Mouse (Mus musculus): ENCODE measurements around the gene Ackr3. TPM values are rescaled to one million over a fixed set of nuclear protein-coding genes. Genes with fewer than 3 reads are reported as not detected.

The Ackr3 gene
- polyA plus RNA-seq, 1 experiment from 2014 or later: 23.7 TPM

DNA sequence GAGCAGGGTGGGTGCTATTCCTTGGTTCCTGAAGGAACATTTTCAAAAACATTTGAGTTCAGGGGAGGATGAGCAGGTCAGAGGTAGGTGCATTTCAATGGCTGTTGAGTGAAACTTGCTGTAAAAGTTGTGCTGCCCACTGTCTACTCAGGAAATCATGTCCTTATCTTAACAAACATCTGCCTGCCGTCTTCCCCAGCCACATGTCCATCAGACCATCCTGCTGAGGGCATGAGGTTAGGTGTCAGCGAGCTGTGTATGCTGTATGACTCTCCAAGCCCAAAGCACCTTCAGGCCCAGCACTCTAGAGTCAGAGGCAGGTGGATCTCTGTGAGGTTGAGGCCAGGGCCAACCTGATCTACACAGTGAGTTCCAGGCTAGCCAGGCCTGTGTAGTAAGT lies 12.1 kb downstream of the Ackr3 start:
- no peak overlapping the region for H3K9ac ChIP-seq (replicated peaks)
- no peaks in the 10 kb centered on the region for H3K27me3 ChIP-seq
- no peak overlapping the region for H3K27ac ChIP-seq (replicated peaks)
- H3K4me1 ChIP-seq: peaks cover 20% of the 10 kb centered on the region
- no peaks in the 10 kb centered on the region for H3K9me3 ChIP-seq
- 0 out of 2 replicates have a peak, but pooled peaks cover 6% of the 10 kb centered on the region for H3K36me3 ChIP-seq
- WGBS: 78% methylated on average over 2 of the region's 2 CpGs
- H3K4me3 ChIP-seq: no peak overlapping the region
- ATAC-seq (replicated peaks): no peak
- no peak overlapping the region for H3K4me2 ChIP-seq (replicated peaks)

DNA sequence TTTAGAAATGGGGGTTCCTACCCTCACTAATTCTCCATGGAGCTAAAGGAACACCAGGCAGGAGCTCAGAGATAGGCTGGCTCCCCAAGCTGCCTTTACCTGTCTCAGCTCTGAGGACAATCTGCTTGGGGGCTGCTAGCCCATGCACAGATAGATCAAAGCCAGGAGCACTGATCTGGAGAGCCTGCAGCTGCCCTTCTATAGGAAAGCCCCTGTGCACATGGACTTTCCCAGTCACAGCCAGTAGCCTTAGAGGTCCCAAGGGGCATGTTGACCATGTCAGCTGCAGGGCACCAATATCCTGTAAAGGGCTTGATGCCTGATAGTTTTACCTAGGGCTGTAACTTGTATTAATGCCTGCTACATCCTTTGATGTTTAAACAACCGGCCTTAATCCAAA lies 12.6 kb downstream of the Ackr3 start:
- H3K27ac ChIP-seq (replicated peaks): no peak overlapping the region
- 0 out of 2 replicates have a peak, but pooled peaks cover 6% of the 10 kb centered on the region for H3K36me3 ChIP-seq
- H3K27me3 ChIP-seq: no peaks in the 10 kb centered on the region
- no peaks in the 10 kb centered on the region for H3K9me3 ChIP-seq
- WGBS: 61% methylated on average over 1 of the region's 1 CpGs
- no peak overlapping the region for H3K4me2 ChIP-seq (replicated peaks)
- no peak for ATAC-seq (replicated peaks)
- no peak overlapping the region for H3K9ac ChIP-seq (replicated peaks)
- no peak overlapping the region for H3K4me3 ChIP-seq
- peaks cover 24% of the 10 kb centered on the region for H3K4me1 ChIP-seq

DNA sequence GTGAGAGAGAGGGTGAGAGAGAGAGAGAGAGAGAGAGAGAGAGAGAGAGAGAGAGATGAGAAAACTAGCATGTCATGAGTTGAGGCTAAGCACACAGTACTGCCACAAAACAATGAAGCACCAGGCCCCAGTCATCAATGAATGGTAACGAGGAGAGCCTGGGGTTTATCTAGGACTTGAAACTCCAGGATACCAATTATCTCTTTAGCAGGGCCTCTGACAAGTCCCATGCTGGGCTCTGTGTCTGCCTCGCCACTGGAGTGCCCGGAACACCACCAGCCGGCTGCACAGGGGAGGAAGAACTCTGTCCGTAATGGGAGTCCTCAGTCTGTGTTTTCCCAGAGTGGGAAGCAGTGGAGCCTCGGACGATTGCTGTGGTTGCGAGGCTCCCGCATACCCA lies 16.5 kb downstream of the Ackr3 start:
- Histone ChIP-seq H3K9me3 (no peaks in the 10 kb centered on the region), H3K9ac (replicated peaks) (no peak overlapping the region), H3K27ac (replicated peaks) (peak overlapping the region; percentile 39; the same call in 1 of the 2 replicates), H3K4me3 (no peak overlapping the region), H3K27me3 (no peaks in the 10 kb centered on the region), H3K4me2 (replicated peaks) (no peak overlapping the region), H3K4me1 (peaks cover 32% of the 10 kb centered on the region), H3K36me3 (no peaks in the 10 kb centered on the region)
- ATAC-seq (replicated peaks): peak; percentile 22; the same call in 1 of the 2 replicates
- WGBS: 13% methylated on average over 9 of the region's 9 CpGs

DNA sequence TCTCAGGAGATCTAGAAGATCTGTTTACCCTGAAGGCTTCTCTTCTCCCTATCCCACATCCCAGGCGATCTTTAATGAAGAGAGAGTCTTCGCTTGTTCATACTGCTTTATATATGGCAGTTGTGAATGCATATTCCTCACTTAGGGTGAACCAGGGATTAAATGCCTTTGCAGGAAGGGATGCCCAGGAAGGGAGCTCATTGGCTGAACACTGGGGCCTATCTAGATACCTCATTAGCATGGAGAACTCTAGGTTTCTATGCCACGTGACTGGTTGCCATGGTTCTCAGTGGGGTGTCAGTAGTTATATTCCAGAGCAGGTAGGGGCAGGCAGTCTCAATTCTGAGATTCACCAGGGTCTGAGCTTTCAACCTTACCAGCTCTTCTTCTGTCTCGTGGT lies 17.1 kb downstream of the Ackr3 start:
- peaks cover 32% of the 10 kb centered on the region for H3K4me1 ChIP-seq
- H3K4me3 ChIP-seq: no peak overlapping the region
- H3K27ac ChIP-seq (replicated peaks): peak overlapping the region; percentile 39; the same call in 1 of the 2 replicates
- no peak overlapping the region for H3K4me2 ChIP-seq (replicated peaks)
- 0 out of 2 replicates have a peak, but pooled peaks have one; percentile 6 for ATAC-seq (replicated peaks)
- H3K36me3 ChIP-seq: no peaks in the 10 kb centered on the region
- 66% methylated on average over 4 of the region's 4 CpGs for WGBS
- no peaks in the 10 kb centered on the region for H3K9me3 ChIP-seq
- no peaks in the 10 kb centered on the region for H3K27me3 ChIP-seq
- H3K9ac ChIP-seq (replicated peaks): no peak overlapping the region

DNA sequence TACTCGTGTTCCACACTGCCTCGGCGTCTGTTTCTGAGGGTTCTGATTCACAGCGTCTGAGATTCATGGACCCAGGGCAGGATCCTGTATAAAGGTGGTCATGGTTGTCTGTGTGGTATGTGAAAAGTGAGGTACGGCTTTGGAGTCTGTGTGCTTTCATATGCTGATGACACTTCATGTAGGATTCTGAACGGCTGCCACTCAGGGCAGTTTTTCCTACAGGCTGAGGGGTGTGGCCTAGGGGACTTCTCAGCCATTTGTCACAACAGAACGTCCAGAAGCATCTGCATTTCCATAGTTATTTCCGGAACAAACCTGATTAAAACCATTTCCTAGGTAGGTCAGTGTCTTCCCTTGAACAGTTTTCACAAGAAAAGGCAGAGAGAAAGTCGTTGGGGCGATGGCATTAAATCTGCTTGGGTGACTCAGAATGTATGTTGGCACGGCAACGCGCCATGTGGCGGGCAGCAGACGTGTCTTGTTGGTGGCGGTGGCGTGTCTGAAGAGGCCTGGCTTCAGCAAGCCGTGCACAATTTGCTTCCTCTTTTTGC lies 18.1 kb downstream of the Ackr3 start:
- H3K27me3 ChIP-seq: no peaks in the 10 kb centered on the region
- H3K27ac ChIP-seq (replicated peaks): peak overlapping the region; percentile 72
- peak; percentile 63 for ATAC-seq (replicated peaks)
- no peaks in the 10 kb centered on the region for H3K9me3 ChIP-seq
- peak overlapping the region; percentile 35 for H3K4me2 ChIP-seq (replicated peaks)
- H3K9ac ChIP-seq (replicated peaks): no peak overlapping the region
- peak overlapping the region; percentile 7; the same call in 1 of the 2 replicates for H3K4me3 ChIP-seq
- WGBS: 11% methylated on average over 18 of the region's 18 CpGs
- no peaks in the 10 kb centered on the region for H3K36me3 ChIP-seq
- peaks cover 32% of the 10 kb centered on the region for H3K4me1 ChIP-seq

DNA sequence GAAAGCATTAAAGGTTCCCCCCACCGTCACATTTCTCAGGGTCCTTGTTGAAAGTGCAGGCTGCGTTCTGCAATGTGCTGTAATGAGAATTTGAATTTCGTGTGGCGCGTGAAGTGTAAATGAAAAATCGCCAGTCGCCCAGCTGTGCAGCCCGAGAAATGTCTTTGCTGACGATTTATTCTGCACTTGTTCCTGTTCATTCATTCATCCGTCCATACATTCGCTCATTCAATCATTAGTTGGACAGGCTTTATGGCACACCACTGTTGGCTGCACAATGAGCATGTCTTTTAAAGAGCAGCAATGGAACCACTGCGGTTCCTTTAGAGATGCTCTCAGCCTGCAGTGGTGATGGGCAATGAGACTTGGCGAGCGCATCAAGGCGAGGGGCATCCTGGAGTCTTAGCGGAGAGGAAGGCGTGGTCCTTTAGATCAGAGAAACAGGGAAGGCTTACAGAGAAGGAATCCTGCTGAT lies 18.7 kb downstream of the Ackr3 start:
- WGBS: 12% methylated on average over 17 of the region's 17 CpGs
- Histone ChIP-seq H3K4me2 (replicated peaks) (peak overlapping the region; percentile 35), H3K9me3 (no peaks in the 10 kb centered on the region), H3K4me1 (peaks cover 34% of the 10 kb centered on the region), H3K4me3 (peak overlapping the region; percentile 7; the same call in 1 of the 2 replicates), H3K27ac (replicated peaks) (peak overlapping the region; percentile 72), H3K27me3 (no peaks in the 10 kb centered on the region), H3K9ac (replicated peaks) (no peak overlapping the region), H3K36me3 (no peaks in the 10 kb centered on the region)
- peak; percentile 21; the same call in 1 of the 2 replicates for ATAC-seq (replicated peaks)

DNA sequence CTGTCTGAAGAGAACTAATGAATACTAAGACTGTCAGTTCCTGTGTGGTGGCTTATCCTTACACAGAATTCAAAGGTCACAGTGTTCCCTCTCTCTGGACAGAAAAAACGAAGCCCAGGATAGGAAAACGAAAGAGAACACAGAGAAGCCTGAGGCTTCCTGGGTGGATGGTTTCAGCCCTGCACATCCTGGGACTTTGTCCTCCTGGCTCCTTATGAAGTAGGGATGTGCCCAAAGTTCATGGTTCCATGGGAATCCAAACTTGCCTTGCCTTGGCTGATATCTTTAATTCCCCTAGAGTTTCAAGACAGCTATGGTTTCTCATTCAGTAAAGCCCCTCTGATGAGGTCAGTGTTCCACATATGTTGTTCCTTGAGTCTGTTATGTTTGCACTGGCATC lies 19.2 kb downstream of the Ackr3 start:
- H3K9me3 ChIP-seq: no peaks in the 10 kb centered on the region
- H3K36me3 ChIP-seq: no peaks in the 10 kb centered on the region
- no peak for ATAC-seq (replicated peaks)
- H3K27ac ChIP-seq (replicated peaks): peak overlapping the region; percentile 72
- H3K9ac ChIP-seq (replicated peaks): no peak overlapping the region
- H3K4me1 ChIP-seq: peaks cover 40% of the 10 kb centered on the region
- no peak overlapping the region for H3K4me3 ChIP-seq
- H3K4me2 ChIP-seq (replicated peaks): no peak overlapping the region; the same call in 1 of the 2 replicates
- 7% methylated on average over 2 of the region's 2 CpGs for WGBS
- H3K27me3 ChIP-seq: no peaks in the 10 kb centered on the region

DNA sequence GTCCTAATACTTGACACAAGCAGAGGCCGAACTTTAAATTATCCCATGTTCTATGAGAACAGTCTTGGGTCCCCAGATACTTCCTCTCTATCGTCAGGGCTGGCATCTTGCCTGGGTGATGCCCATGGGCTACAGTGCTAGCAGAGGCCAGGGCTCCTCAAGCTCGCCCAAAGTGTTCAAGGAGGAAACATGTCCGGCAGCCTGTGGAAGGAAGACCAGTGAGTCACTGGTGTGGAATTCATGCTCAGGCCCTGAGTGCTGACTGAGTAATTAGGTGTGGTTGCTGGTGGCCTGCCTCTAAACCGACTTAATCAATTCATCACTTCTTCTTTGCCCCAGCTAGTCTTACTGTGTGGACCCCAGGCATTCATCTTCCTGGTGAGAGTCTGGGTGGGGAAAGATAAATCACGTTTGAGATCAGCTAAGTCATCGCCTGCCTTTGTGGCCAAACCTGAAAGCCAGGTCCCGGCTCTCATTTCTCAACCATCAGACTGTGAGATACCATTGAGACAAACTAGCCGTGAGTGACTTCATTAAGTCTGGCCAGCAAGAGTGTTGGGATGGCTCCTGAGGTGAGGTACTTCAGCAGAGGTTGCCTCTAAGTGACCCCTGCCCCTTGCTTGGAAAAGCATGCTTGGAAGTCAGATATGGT lies 21.9 kb downstream of the Ackr3 start:
- ATAC-seq (replicated peaks): no peak
- Histone ChIP-seq H3K9me3 (no peaks in the 10 kb centered on the region), H3K4me2 (replicated peaks) (no peak overlapping the region), H3K36me3 (no peaks in the 10 kb centered on the region), H3K27ac (replicated peaks) (no peak overlapping the region), H3K27me3 (no peaks in the 10 kb centered on the region), H3K4me1 (peaks cover 48% of the 10 kb centered on the region), H3K9ac (replicated peaks) (no peak overlapping the region), H3K4me3 (no peak overlapping the region)
- WGBS: 66% methylated on average over 9 of the region's 9 CpGs

DNA sequence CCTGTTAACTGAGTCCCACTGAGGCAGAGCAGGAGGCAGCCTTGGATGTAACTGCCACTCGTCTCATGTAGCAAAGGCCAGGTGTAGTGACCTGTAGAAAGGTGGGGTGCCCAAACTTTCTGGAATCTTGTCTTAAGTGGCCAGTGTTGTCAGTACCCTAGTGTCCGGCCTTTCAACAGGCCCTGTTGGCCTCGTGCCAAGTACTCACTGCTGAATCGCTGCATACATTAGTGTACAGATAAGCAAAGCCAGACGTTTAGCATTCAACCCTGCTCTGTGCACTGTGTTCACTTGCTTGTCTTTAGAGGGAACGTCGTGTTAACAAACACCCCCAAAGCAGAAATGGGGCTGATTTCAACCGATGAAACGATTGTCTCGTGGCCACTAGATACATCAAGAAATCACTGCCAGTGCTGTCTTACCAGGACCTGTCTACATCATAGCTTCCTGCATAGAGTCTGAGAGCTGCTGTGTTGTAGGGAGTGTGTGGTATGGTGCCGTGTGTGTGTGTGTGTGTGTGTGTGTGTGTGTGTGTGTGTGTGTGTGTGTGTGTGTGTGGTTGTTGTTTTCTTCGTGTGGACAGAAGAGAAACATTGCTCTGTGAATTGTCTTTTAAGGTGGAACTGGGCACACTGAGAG lies 24.0 kb downstream of the Ackr3 start:
- Histone ChIP-seq H3K9ac (replicated peaks) (no peak overlapping the region), H3K27me3 (no peaks in the 10 kb centered on the region), H3K27ac (replicated peaks) (peak overlapping the region; percentile 14; the same call in 1 of the 2 replicates), H3K36me3 (no peaks in the 10 kb centered on the region), H3K9me3 (no peaks in the 10 kb centered on the region), H3K4me3 (no peak overlapping the region), H3K4me2 (replicated peaks) (no peak overlapping the region), H3K4me1 (peaks cover 27% of the 10 kb centered on the region)
- WGBS: 13% methylated on average over 12 of the region's 12 CpGs
- peak; percentile 51 for ATAC-seq (replicated peaks)

DNA sequence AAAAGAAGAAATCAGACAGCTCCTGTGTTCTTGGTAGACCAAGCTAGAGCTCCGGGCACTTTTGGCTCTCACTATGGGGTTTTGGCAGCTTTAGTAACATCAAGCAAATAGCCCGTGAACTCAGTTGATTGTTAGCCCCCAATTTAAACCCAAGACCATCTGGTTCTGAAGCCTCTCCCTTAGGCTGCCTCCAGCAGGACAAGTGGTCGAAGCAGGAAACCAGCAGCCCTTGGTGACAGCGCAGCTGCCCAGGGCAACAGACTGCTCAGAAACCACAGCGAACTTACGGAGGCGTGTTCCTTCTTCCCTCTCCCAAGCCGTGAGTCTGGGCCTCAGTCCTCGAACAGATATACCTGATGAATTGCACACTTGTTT lies 24.5 kb downstream of the Ackr3 start:
- Histone ChIP-seq H3K4me1 (peaks cover 22% of the 10 kb centered on the region), H3K27ac (replicated peaks) (peak overlapping the region; percentile 14; the same call in 1 of the 2 replicates)
- WGBS: 22% methylated on average over 9 of the region's 9 CpGs

DNA sequence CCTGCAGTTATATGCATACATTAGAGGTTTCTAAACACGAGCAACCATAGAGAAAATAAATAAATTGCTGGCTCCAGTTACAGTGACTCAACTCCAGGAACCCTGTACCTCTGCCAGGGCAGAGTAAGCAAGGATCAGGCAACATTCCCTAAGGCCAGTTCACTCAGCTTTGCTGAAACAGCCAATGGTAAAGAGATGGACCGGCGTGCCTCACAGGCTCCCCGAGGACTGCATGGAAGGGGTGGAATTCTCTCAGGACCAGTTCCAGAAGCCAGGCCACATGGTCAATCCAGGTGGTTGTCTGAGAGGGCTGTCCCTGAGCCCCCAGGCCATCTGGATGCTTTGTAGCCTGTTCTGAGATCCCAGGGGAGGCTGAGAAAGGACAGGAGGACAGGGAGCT lies 26.8 kb downstream of the Ackr3 start:
- H3K9me3 ChIP-seq: no peaks in the 10 kb centered on the region
- H3K4me2 ChIP-seq (replicated peaks): no peak overlapping the region
- 85% methylated on average over 4 of the region's 4 CpGs for WGBS
- peaks cover 21% of the 10 kb centered on the region for H3K4me1 ChIP-seq
- no peak overlapping the region for H3K9ac ChIP-seq (replicated peaks)
- no peaks in the 10 kb centered on the region for H3K36me3 ChIP-seq
- H3K4me3 ChIP-seq: no peak overlapping the region
- no peaks in the 10 kb centered on the region for H3K27me3 ChIP-seq
- H3K27ac ChIP-seq (replicated peaks): no peak overlapping the region
- no peak for ATAC-seq (replicated peaks)

More for the DNA sequence above, 24.5 kb downstream of the Ackr3 start:
- Histone ChIP-seq H3K9me3 (no peaks in the 10 kb centered on the region), H3K9ac (replicated peaks) (no peak overlapping the region), H3K27me3 (no peaks in the 10 kb centered on the region), H3K4me2 (replicated peaks) (no peak overlapping the region), H3K36me3 (no peaks in the 10 kb centered on the region), H3K4me3 (no peak overlapping the region)
- ATAC-seq (replicated peaks): peak; percentile 70

All from forebrain, embryonic 15.5 days (tissue).